ENCODE assay signal across 16 mouse cellular contexts in the genomic region with DNA sequence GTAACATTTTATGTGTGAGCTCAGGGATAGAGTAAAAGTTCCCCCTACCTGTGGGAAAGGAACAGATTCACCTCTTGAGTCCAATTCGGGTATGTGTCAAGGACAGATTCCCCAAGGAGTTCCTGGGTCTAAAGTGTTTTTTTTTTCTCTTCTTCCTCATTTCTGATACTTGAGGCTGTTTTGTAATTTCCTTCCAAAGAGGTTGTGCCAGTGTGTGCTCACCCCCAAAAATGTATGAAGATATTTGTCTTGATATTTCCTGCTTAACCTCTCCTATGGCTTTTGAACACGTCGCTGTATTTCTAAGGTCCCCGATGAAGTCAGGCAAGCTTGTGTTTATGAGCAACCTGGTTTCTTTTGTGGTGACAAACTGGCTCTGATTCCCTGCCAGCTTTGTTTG. TPM values are rescaled to one million over a fixed set of nuclear protein-coding genes. Genes with fewer than 3 reads are reported as not detected.
"Had no signal": no experiment of that assay in that cellular context is flagged by ENCODE, and none has a peak within 500 bp of the region (broad histone marks: within the 10 kb centered on the region; RNA-seq: fewer than 3 reads in every experiment).

No protein-coding gene starts in this region.

- H3K4me1 ChIP-seq: limb, embryonic 15.5 days; midbrain, embryonic 15.5 days; neural tube, embryonic 12.5 days had no signal

- H3K4me3 ChIP-seq: layer of hippocampus, adult 2 months; left cerebral cortex, adult 2 months; limb, embryonic 15.5 days; liver, embryonic 15.5 days; megakaryocyte, embryonic 14.5 days; midbrain, embryonic 15.5 days; neural tube, embryonic 12.5 days had no signal

- ATAC-seq: midbrain, embryonic 15.5 days had no signal

- H3K9ac ChIP-seq: limb, embryonic 15.5 days; liver, embryonic 15.5 days; lung, embryonic 14.5 days; midbrain, embryonic 15.5 days; neural tube, embryonic 12.5 days had no signal

- DNase-seq: kidney, adult 11 months; kidney, postnatal 10 days; kidney, postnatal 4 days; lung, embryonic 14.5 days; lung, postnatal 14 days; thymus, postnatal 14 days had no signal

- H3K27me3 ChIP-seq: limb, embryonic 15.5 days; liver, embryonic 15.5 days; midbrain, embryonic 15.5 days; neural tube, embryonic 12.5 days had no signal

- H3K27ac ChIP-seq: layer of hippocampus, adult 2 months; left cerebral cortex, adult 2 months; limb, embryonic 15.5 days; liver, embryonic 15.5 days; midbrain, embryonic 15.5 days; neural tube, embryonic 12.5 days had no signal

- H3K36me3 ChIP-seq: limb, embryonic 15.5 days; liver, embryonic 15.5 days; midbrain, embryonic 15.5 days; neural tube, embryonic 12.5 days had no signal

RNA-seq across cellular contexts. Expression of gene Chp2, which starts 39.2 kb away (rescaled TPM):
- total RNA-seq: monocyte, adult 5-6 weeks; neutrophil, adult 5-6 weeks had no signal
- polyA plus RNA-seq: limb, embryonic 11.5 days had no signal
